Mouse (Mus musculus): Measurements from ENCODE around the gene Mospd2. TPM values are rescaled to one million over a fixed set of nuclear protein-coding genes. Genes with fewer than 3 reads are reported as not detected.

Mospd2 gene
- 10.0 and 10.6 TPM in 2 replicates for polyA plus RNA-seq (2015; fragmentation: Nextera tagmentation; extraction: Ambion mirVana)

- Histone ChIP-seq H3K4me3 (ENCODE audit: low read length) (peak within 1 kb of the TSS; percentile 69), H3K4me1 (ENCODE audit: control insufficient read depth, insufficient read depth, low read length) (no peaks in the 10 kb centered on the region), H3K27me3 (ENCODE audit: control insufficient read depth, insufficient read depth, low read length) (no peaks in the 10 kb centered on the region), H3K36me3 (ENCODE audit: control insufficient read depth, insufficient read depth) (no peaks in the 10 kb centered on the region), H3K9ac (ENCODE audit: low read length) (peak within 1 kb of the TSS; percentile 71), H3K27ac (ENCODE audit: low read length) (peak within 1 kb of the TSS; percentile 63; the same call in 1 of the 2 replicates), H3K4me2 (ENCODE audit: low read depth, low read length) (peak within 1 kb of the TSS; percentile 70), H3K9me3 (replicated peaks; ENCODE audit: control insufficient read depth, low read length) (no peaks in the 10 kb centered on the region)
- 12% methylated on average over 26 of the region's 26 CpGs for WGBS
- ATAC-seq (replicated peaks; ENCODE audit: extremely low read depth, insufficient read depth, low FRiP score) = peak; percentile 99
Measured at GRCm38 (mm10) chrX:164980193-164980775, at the start of gene Mospd2, which contains the start of gene Fancb. Gene Mospd2 (minus strand): TSS chrX:164980375. Gene Fancb (plus strand): TSS chrX:164980592.

- no peak within 1 kb of the TSS for H3K4me3 ChIP-seq (ENCODE audit: low read length)
- no peak within 1 kb of the TSS for H3K9ac ChIP-seq (ENCODE audit: low read length)
- ATAC-seq (replicated peaks; ENCODE audit: extremely low read depth, insufficient read depth, low FRiP score) = no peak
- H3K36me3 ChIP-seq (ENCODE audit: control insufficient read depth, insufficient read depth) = no peaks in the 10 kb centered on the region
- H3K27me3 ChIP-seq (ENCODE audit: control insufficient read depth, insufficient read depth, low read length) = no peaks in the 10 kb centered on the region
- no peak within 1 kb of the TSS for H3K4me2 ChIP-seq (ENCODE audit: low read depth, low read length)
- no peak within 1 kb of the TSS for H3K27ac ChIP-seq (ENCODE audit: low read length)
- no peaks in the 10 kb centered on the region for H3K9me3 ChIP-seq (replicated peaks; ENCODE audit: control insufficient read depth, low read length)
- H3K4me1 ChIP-seq (ENCODE audit: control insufficient read depth, insufficient read depth, low read length) = no peaks in the 10 kb centered on the region
Measured at GRCm38 (mm10) chrX:165004779-165005324, 24.7 kb upstream of the Mospd2 start, which contains the start of gene Gm17604. Gene Gm17604 (minus strand): TSS chrX:165004829.

GRCm38 (mm10) chrX:165003141-165003540, 23.0 kb upstream of the Mospd2 start:
- Histone ChIP-seq H3K4me3 (ENCODE audit: low read length) (no peak overlapping the region), H3K9ac (ENCODE audit: low read length) (no peak overlapping the region), H3K4me2 (ENCODE audit: low read depth, low read length) (no peak overlapping the region), H3K27ac (ENCODE audit: low read length) (no peak overlapping the region), H3K36me3 (ENCODE audit: control insufficient read depth, insufficient read depth) (no peaks in the 10 kb centered on the region), H3K9me3 (replicated peaks; ENCODE audit: control insufficient read depth, low read length) (no peaks in the 10 kb centered on the region), H3K4me1 (ENCODE audit: control insufficient read depth, insufficient read depth, low read length) (no peaks in the 10 kb centered on the region), H3K27me3 (ENCODE audit: control insufficient read depth, insufficient read depth, low read length) (no peaks in the 10 kb centered on the region)
- no peak for ATAC-seq (replicated peaks; ENCODE audit: extremely low read depth, insufficient read depth, low FRiP score)
- 27% methylated on average over 4 of the region's 4 CpGs for WGBS

- Histone ChIP-seq H3K9ac (ENCODE audit: low read length) (no peak overlapping the region), H3K27ac (ENCODE audit: low read length) (no peak overlapping the region), H3K27me3 (ENCODE audit: control insufficient read depth, insufficient read depth, low read length) (no peaks in the 10 kb centered on the region), H3K4me1 (ENCODE audit: control insufficient read depth, insufficient read depth, low read length) (no peaks in the 10 kb centered on the region), H3K4me2 (ENCODE audit: low read depth, low read length) (0 out of 2 replicates have a peak overlapping the region, but pooled peaks have one; percentile 70), H3K36me3 (ENCODE audit: control insufficient read depth, insufficient read depth) (no peaks in the 10 kb centered on the region), H3K4me3 (ENCODE audit: low read length) (no peak overlapping the region), H3K9me3 (replicated peaks; ENCODE audit: control insufficient read depth, low read length) (no peaks in the 10 kb centered on the region)
- ATAC-seq (replicated peaks; ENCODE audit: extremely low read depth, insufficient read depth, low FRiP score) = no peak
- 93% methylated on average over 2 of the region's 2 CpGs for WGBS
Measured at GRCm38 (mm10) chrX:164978866-164979265, 1.3 kb downstream of the Mospd2 start.

GRCm38 (mm10) chrX:164971206-164971605, 9.0 kb downstream of the Mospd2 start:
- no peak overlapping the region for H3K4me3 ChIP-seq (ENCODE audit: low read length)
- no peaks in the 10 kb centered on the region for H3K27me3 ChIP-seq (ENCODE audit: control insufficient read depth, insufficient read depth, low read length)
- H3K9me3 ChIP-seq (replicated peaks; ENCODE audit: control insufficient read depth, low read length) = no peaks in the 10 kb centered on the region
- H3K4me1 ChIP-seq (ENCODE audit: control insufficient read depth, insufficient read depth, low read length) = no peaks in the 10 kb centered on the region
- ATAC-seq (replicated peaks; ENCODE audit: extremely low read depth, insufficient read depth, low FRiP score) = no peak
- no peaks in the 10 kb centered on the region for H3K36me3 ChIP-seq (ENCODE audit: control insufficient read depth, insufficient read depth)
- no peak overlapping the region for H3K9ac ChIP-seq (ENCODE audit: low read length)
- no peak overlapping the region for H3K27ac ChIP-seq (ENCODE audit: low read length)
- no peak overlapping the region for H3K4me2 ChIP-seq (ENCODE audit: low read depth, low read length)
- 76% methylated on average over 3 of the region's 3 CpGs for WGBS

- H3K4me2 ChIP-seq (ENCODE audit: low read depth, low read length) = no peak overlapping the region
- 0 out of 2 replicates have a peak, but pooled peaks cover 2% of the 10 kb centered on the region for H3K36me3 ChIP-seq (ENCODE audit: control insufficient read depth, insufficient read depth)
- WGBS = 82% methylated on average over 3 of the region's 3 CpGs
- no peaks in the 10 kb centered on the region for H3K27me3 ChIP-seq (ENCODE audit: control insufficient read depth, insufficient read depth, low read length)
- H3K27ac ChIP-seq (ENCODE audit: low read length) = no peak overlapping the region
- H3K4me1 ChIP-seq (ENCODE audit: control insufficient read depth, insufficient read depth, low read length) = no peaks in the 10 kb centered on the region
- no peak for ATAC-seq (replicated peaks; ENCODE audit: extremely low read depth, insufficient read depth, low FRiP score)
- H3K9ac ChIP-seq (ENCODE audit: low read length) = no peak overlapping the region
- no peaks in the 10 kb centered on the region for H3K9me3 ChIP-seq (replicated peaks; ENCODE audit: control insufficient read depth, low read length)
- H3K4me3 ChIP-seq (ENCODE audit: low read length) = no peak overlapping the region
Measured at GRCm38 (mm10) chrX:164965750-164966448, 14.3 kb downstream of the Mospd2 start.

GRCm38 (mm10) chrX:164952601-164953375, 27.4 kb downstream of the Mospd2 start:
- Histone ChIP-seq H3K27ac (ENCODE audit: low read length) (peak overlapping the region; percentile 4; the same call in 1 of the 2 replicates), H3K4me2 (ENCODE audit: low read depth, low read length) (no peak overlapping the region), H3K27me3 (ENCODE audit: control insufficient read depth, insufficient read depth, low read length) (no peaks in the 10 kb centered on the region), H3K4me1 (ENCODE audit: control insufficient read depth, insufficient read depth, low read length) (no peaks in the 10 kb centered on the region), H3K9me3 (replicated peaks; ENCODE audit: control insufficient read depth, low read length) (no peaks in the 10 kb centered on the region), H3K9ac (ENCODE audit: low read length) (no peak overlapping the region), H3K36me3 (ENCODE audit: control insufficient read depth, insufficient read depth) (no peaks in the 10 kb centered on the region), H3K4me3 (ENCODE audit: low read length) (no peak overlapping the region)
- 65% methylated on average over 5 of the region's 5 CpGs for WGBS
- no peak for ATAC-seq (replicated peaks; ENCODE audit: extremely low read depth, insufficient read depth, low FRiP score)

GRCm38 (mm10) chrX:164951858-164952576, 28.2 kb downstream of the Mospd2 start:
- no peak overlapping the region for H3K27ac ChIP-seq (ENCODE audit: low read length)
- H3K4me2 ChIP-seq (ENCODE audit: low read depth, low read length) = no peak overlapping the region
- no peaks in the 10 kb centered on the region for H3K36me3 ChIP-seq (ENCODE audit: control insufficient read depth, insufficient read depth)
- no peaks in the 10 kb centered on the region for H3K4me1 ChIP-seq (ENCODE audit: control insufficient read depth, insufficient read depth, low read length)
- 67% methylated on average over 11 of the region's 11 CpGs for WGBS
- H3K27me3 ChIP-seq (ENCODE audit: control insufficient read depth, insufficient read depth, low read length) = no peaks in the 10 kb centered on the region
- 0 out of 2 replicates have a peak, but pooled peaks have one; percentile 37 for ATAC-seq (replicated peaks; ENCODE audit: extremely low read depth, insufficient read depth, low FRiP score)
- no peak overlapping the region for H3K4me3 ChIP-seq (ENCODE audit: low read length)
- H3K9ac ChIP-seq (ENCODE audit: low read length) = no peak overlapping the region
- H3K9me3 ChIP-seq (replicated peaks; ENCODE audit: control insufficient read depth, low read length) = no peaks in the 10 kb centered on the region

Measured in heart, embryonic 16.5 days (tissue).